Mouse (Mus musculus) cerebellum, postnatal 36 days (tissue): ENCODE data around the gene Tbc1d22a.

Experiments used
- DNase-seq, 2 experiments: peaks; one replicate each; pipeline ENCODE4 v3.0.0; 2021 to 2022; ENCODE audit warnings: mixed read lengths in 2 of 2

The Tbc1d22a gene

DNA sequence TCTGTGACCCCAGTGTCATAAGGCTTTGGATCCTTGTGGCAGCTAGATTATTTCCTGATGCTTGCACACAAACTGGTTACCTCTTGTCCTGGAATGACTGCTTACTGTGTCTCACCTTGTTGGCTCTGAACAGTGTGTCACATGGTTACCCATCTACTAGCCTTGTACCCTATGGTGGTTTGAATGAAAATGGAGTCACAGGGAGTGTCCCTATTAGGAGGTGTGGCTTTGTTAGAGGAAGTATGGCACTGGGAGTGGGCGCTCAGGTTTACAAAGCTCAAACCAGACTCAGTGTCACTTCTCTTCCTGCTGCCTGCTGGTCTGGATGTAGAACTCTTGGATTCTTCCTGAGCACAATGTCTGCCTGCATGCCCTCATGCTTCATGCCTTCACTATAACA, 69.0 kb downstream of the Tbc1d22a start:
- DNase-seq: no peak

GRCm38 (mm10) chr15:86285296-86285695, 71.0 kb downstream of the Tbc1d22a start:
- DNase-seq: no peak

- DNase-seq: peak; percentile 22 to 34
Measured at GRCm38 (mm10) chr15:86290074-86290473, 75.8 kb downstream of the Tbc1d22a start.

DNA sequence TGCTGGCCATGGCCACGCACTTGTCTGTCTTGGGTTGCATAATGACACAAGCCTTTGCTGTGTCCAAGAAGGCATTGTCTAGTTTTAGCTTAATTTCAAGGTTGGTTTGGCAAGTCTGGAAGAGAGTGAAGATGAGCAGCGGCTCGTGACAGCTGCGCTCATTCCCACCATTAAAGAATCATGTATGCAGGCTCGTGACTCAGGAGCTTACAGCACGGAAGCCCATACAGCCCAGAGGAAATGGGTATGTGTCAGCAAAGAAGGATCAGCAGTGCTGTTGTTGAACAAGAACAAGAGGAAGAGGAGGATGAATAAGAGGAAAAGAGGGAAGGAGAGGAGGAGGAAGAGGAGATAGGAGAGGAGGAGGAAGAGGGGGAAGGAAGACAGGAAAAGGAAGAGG, 78.0 kb downstream of the Tbc1d22a start:
- no peak for DNase-seq

- DNase-seq: no peak
Measured at GRCm38 (mm10) chr15:86294426-86294825, 80.2 kb downstream of the Tbc1d22a start.

DNA sequence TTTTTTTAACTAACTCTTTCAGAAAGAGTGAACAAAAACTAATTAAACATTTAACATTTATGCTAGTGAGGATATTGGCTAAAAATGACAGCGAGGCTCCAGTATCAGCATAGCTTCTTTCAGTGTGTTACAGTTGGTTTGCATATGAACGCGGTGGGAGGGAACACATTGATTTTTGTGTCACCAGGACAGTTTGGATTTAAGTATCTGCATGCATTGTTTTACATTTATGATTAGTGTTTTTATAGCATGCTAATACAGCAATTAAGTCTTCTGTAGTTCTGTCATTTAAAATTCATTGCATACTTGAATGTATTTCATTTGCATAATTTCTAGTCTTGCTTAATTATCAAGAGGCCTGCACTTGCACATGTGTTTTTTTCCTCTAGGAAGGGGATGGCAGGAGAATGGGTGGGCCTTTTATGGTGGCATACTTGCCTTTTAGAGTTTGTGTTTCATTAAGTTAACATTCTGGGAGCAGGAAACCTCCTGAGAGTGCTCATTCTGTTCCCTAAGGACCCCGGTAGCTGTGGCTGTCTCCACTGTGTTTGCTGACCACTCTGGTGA, 81.5 kb downstream of the Tbc1d22a start:
- DNase-seq: no peak

DNA sequence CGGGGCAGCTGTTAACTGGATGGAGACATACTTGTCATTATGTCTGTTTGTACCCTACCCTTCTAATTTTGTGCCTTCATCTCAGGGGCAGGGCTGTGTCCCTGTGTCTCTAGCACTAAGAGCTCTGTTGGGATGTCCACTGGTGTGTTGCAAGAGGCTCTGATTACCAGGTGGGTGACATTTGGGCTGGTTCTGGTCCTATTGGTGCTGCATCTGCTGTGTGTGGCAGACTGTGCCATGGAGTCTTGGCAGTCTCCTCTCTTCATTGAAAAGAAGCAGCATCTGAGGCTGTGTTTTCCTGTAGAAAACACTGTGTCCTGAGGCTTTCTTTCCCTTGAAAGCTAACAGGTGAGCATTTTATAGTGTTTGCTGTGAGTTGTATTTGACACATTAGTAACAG, 83.0 kb downstream of the Tbc1d22a start:
- DNase-seq: peak; percentile 32 to 39

DNA sequence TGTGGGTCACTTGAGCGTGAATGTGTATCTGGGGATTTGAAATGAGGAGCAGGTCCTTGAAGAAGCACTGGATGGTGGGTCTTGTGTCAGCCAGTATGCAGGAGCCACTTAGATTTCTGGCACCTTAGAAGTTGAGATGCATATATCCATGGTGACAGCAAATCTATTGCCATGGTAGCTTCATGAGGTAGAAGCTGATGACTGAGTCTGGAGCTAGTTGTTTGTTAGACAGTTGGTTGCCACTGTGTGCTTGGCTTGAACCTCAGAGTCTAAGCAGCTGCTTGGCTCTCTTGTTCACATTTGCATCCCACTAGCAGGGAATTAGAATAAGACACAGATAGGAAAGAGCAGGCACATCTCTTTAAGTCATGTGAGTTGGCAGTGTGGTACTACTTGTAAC, 89.6 kb downstream of the Tbc1d22a start:
- no peak for DNase-seq

DNA sequence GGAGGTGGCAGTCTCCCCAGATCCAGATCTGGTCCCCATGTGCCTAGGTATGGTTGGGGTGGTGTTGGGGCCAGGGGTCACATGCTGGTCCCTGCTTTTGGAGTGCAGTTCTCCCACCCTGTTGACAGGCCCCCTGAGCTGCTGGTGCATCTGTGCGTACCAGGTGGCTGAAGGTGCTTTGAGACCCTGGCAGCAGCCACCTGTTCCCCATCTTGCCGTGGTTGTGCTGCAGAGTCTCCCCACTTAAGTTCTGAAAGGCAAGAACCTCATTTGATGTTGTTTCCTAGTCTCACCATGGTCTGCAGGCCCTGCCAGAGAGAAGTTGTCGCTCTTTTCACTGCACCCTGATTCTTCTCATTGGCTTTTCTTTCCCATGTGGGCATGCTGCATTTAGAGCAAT, 90.6 kb downstream of the Tbc1d22a start:
- no peak for DNase-seq

DNA sequence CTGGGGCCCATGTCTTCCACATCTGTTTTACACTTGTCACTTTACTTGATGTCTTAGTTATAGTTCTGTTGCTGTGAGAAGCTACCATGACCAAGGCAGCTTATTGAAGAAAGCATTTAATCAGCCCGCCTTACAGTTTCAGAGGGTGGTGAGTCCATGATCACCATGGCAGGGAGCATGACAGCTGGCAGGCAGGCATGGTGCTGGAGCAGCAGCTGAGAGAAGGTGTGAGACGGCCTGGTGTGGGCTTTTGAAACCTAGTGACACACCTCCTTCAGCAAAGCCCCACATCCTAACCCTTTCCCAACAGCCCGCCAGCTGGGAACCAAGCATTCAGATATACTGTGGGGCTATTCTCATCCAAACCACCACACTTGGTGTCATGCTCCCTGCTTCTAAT, 91.0 kb downstream of the Tbc1d22a start:
- DNase-seq: no peak

GRCm38 (mm10) chr15:86309213-86309829, 95.1 kb downstream of the Tbc1d22a start:
- peak in 1 of 2 experiments; percentile 44 for DNase-seq

DNA sequence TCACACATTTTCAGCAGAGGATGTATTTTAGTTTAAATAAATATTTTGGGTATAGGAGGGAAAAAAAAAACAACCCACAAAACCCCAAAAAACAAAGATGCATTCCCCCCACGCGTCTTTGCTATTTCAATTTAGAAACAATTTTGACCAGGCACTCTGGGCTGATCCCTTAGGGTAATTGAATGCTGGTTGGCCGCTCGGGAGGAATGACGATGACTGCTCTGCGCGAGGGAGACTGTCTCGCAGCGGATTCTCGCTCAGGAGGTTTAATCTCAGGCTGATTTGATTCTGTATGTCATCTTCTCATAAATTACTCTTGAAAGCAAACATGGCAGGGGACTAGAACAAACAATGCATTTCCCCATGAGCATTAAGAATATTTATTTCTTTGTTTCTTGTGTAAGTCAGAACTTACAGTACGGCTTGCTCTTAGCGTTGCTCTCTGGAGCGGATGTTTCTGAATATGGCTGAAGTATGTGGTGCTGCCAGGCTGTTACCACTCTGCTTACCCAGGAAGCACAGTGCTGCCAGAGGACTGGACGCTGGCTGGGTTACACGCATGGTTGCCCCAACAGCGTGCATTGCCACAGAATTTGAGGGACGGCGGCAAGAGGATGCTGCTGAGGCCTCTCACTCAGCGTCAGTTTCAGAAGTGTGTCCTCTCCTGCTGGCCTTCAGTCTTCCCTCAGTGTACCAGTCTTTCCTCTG, 106.7 kb downstream of the Tbc1d22a start:
- no peak for DNase-seq

DNA sequence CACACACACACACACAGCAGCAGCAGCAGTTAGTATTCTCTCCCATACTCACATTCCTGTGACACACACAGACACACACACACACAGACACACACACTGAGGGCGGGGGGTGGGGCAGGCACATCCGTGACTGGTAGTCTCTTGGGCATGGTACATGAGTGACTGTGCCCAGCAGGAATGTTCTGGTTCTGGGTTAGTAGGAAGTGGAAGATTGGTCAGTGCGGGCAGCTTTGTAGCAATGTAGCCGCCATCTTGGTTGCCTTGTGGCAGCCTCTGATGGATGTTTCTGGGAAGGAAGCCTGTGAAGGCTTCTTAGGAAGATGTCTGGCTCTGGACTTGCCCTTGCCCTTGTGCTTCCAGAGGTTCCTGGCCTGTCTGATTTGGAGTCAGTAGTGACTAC, 112.1 kb downstream of the Tbc1d22a start:
- DNase-seq: no peak

GRCm38 (mm10) chr15:86329911-86330310, 115.7 kb downstream of the Tbc1d22a start:
- no peak for DNase-seq

DNA sequence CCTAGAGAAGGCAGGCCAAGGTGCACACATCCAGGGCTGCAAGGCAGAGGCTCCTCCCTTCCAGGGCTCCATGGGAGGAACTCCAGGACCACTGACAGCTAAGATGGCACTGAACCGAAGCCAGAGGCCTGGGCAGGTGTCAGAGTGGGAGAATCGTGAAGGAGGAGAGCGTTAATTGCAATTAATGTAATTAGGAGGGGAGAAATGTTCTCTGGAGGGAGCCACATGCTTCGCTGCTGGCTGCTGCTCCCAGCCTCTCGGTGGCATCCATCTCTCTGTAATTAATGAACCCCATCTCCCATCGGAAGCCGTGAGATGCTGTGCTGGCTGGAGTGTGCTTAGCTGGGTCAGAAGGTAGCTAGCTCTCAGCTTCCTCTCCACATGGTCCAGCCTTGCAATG, 116.2 kb downstream of the Tbc1d22a start:
- no peak for DNase-seq

- no peak for DNase-seq
Measured at GRCm38 (mm10) chr15:86331501-86332245, 117.4 kb downstream of the Tbc1d22a start.

- no peak for DNase-seq
Measured at GRCm38 (mm10) chr15:86333176-86333575, 118.9 kb downstream of the Tbc1d22a start.

GRCm38 (mm10) chr15:86333606-86334005, 119.3 kb downstream of the Tbc1d22a start:
- no peak for DNase-seq

DNA sequence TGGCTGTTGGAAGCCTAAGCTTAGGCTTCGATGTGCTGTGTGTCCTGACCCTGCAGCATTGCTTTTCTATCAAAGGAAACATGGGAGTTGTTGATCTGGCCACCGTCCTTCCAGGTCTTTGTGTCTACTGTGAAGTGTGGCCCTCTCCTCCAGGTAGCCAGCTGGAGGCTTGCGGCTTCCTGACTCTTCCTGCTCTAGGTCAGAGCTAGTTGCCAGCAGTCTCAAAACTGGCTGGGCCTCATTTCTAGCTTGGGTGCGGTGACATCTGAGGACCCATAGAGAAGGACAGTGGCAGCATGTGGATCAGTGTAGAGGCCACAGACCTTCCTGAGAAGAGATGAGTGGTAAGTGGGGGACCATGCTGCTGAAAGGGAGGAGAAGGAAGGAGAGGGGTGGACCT, 120.0 kb downstream of the Tbc1d22a start:
- DNase-seq: no peak

DNA sequence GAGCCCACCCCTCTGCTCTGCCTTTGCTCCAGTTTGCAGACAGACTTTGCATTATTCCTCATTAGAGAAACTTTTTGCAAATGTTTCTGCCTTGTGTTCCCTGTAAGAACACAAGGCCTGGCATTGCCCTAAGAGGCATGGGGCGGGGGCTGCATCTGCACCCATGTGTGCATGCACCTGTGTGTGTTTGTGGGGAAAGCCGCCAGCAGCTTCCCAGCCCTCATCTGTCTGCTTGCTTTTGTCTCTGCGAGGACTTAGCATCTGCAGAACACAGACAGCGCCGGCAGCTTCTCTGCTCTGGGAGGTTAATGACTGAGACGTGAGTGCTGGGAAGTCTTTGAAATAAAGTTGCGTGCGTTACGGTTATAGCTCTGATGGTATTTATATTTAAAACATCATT, 120.5 kb downstream of the Tbc1d22a start:
- no peak for DNase-seq

DNA sequence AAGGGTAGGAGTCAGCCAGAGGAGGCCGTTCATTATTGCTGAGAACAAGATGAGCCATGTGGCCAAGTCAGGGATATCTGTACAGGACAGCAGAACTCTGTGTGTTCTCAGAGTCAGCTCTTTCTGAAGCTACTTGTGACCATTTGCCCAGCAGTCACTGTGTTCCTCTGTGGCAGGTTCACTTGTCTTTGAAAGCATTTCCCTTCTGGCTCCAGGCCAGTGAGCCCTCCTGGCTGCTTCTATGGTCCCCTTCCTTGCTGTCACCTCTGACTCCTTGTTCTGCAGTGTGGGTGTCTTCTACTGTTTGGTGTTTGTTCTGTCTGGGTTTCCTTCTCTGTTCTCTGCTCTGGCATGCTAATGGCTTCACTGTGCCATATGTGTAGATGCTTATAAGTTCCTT, 121.5 kb downstream of the Tbc1d22a start:
- DNase-seq: no peak

DNA sequence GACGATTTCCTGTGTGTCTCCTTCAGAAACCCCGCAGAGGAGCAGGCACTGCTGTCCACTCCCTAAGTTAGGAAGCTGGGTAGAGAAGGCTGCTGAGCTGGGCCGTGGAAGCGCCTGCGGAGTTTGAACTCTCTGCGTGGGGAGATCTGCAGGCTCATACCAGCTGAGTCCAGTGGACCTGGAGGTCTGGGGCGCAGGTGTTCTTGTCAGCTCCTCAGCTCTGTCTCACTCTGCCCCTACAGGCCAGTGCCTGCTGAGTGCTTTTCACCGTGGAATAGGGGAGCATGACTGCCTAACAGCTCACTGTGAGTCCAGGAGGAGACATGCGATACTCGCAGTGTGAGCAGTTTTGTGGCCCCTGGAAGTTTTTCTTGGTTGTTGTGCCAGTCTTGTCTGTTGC, 123.5 kb downstream of the Tbc1d22a start:
- DNase-seq: no peak

DNA sequence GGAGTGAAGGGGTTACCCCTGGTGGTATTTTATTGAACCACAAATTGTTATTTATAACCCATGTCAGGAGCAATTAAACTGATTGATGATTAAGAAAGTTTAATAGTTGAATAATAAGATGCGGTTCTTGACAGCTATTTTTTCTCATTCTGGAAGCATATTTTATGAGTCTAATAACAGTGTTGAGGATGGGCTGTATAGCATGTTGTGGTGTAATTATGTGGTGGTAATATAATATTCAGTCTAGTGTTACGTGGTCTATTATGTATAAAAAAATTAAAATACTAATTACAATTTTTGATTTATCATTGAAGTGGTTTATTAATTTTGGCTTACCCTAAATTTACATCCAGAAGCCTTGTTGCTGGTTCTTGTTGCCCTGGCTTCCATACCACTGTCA, 125.5 kb downstream of the Tbc1d22a start:
- DNase-seq: no peak

GRCm38 (mm10) chr15:86340766-86341165, 126.5 kb downstream of the Tbc1d22a start:
- DNase-seq: no peak
